Mouse (Mus musculus) E14TG2a.4 (cell line): Measurements from ENCODE around the gene Rps8.

Source experiments
- H3K27me3 ChIP-seq: 2 replicates; pipeline ENCODE4 v1.6.1; 2014; ENCODE audit warnings: low read length, control low read depth; ENCODE audit not compliant: insufficient read depth
- H3K36me3 ChIP-seq: 2 replicates; pipeline ENCODE4 v1.6.1; 2014; ENCODE audit warnings: low read length, control low read depth; ENCODE audit not compliant: insufficient read depth
- H3K4me1 ChIP-seq: replicated peaks from 2 replicates; pipeline ENCODE4 v1.6.1; 2014; ENCODE audit warnings: low read depth, low read length, control low read depth
- H3K4me3 ChIP-seq: replicated peaks from 2 replicates; pipeline ENCODE4 v1.5.1; 2014; ENCODE audit warnings: mild to moderate bottlenecking, low read length
- H3K9me3 ChIP-seq: 2 replicates; pipeline ENCODE4 v1.6.1; 2014; ENCODE audit warnings: low read length, control low read depth
- CTCF ChIP-seq: conservative IDR thresholded peaks from 2 replicates; pipeline ENCODE4 v1.5.1; 2014; ENCODE audit warnings: low read length
- NANOG ChIP-seq: IDR thresholded peaks from 2 replicates; pipeline ENCODE4 v1.6.1; 2014; ENCODE audit warnings: borderline replicate concordance, low read length, mixed read lengths
- POU5F1 ChIP-seq: IDR thresholded peaks from 2 replicates; pipeline ENCODE4 v1.6.1; 2014; ENCODE audit warnings: low read length, borderline replicate concordance

The Rps8 gene

DNA sequence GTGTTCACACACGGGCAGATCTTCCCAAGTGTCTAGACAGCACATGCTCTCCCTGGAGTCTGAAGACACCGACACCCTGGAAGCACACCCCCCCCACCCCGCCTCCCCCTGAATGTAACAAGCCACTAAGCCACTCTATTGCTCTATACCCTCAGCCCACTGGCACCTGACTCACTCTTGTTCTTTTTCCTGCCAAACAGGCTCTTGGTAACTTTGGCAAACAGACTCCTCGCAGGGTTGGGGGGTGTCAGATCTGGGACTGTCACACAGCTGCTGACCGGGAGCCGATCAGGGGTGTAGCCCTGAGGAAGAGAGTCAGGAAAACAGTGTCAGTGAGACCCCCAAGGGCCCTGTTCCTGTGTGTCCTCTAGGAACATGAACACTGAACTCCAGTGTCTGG lies 24.8 kb downstream of the Rps8 start:
- Histone ChIP-seq H3K9me3 (no peaks in the 10 kb centered on the region), H3K36me3 (peaks cover 60% of the 10 kb centered on the region), H3K4me1 (peaks cover 94% of the 10 kb centered on the region), H3K4me3 (peak overlapping the region; percentile 91), H3K27me3 (peaks cover 11% of the 10 kb centered on the region)
- TF ChIP-seq POU5F1 (no peak), CTCF (no peak), NANOG (no peak)

DNA sequence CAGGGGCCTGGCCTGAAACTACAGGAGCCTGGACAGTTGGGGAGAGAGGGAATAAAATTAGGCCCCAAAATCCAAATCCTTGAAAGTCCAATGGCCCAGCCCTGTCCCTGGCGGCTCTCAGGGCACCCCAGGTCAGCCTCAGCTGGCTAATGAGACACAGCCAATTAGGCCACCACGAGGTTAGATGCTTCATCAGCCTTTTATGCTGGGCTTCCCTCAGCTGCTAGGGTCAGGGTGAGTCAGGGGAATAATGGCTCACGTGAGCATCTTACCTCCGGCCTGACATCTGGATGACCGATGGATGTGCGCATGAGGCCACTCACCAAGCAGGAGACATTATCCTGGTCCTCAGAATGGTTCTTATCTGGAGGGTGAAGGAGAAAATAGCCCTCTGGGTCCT lies 25.3 kb downstream of the Rps8 start:
- peak overlapping the region; percentile 91 for H3K4me3 ChIP-seq
- H3K4me1 ChIP-seq, result peaks cover 94% of the 10 kb centered on the region
- H3K27me3 ChIP-seq, result peaks cover 11% of the 10 kb centered on the region
- TF ChIP-seq NANOG (no peak), POU5F1 (no peak), CTCF (no peak)
- H3K9me3 ChIP-seq, result no peaks in the 10 kb centered on the region
- peaks cover 60% of the 10 kb centered on the region for H3K36me3 ChIP-seq

DNA sequence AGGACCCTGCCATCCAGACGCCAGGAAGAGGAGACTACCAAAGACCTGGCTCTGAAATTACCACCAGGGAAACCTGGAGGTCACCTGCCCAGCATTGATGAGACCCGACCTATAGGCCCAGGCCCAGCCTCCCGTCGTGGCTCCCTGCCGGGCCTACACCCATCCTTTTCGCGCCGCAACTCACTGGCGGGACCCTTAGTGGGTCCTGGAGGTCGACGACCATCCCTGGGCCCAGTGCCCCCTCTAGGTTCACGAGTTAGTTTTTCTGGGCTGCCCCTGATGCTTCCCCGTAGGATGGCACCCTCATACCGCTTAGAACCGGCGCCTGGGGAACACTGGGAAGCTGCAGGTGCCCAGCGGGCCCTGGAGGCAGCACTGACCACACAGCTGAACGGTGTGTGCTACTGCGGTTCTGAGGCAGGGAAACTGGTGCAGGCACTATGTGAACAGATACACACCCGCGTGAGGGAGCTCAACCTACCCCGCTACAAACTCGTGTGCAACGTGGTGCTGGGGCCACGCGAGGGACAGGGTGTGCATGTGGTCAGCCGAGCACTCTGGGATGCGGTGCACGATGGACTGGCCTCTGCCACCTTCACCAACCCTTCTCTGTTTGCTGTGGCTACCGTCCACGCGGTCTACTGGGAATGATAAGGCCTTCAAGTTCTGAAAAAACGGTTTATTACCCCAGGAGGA lies 27.9 kb downstream of the Rps8 start:
- H3K9me3 ChIP-seq, result no peaks in the 10 kb centered on the region
- TF ChIP-seq POU5F1 (no peak), NANOG (no peak), CTCF (no peak)
- H3K4me3 ChIP-seq, result peak overlapping the region; percentile 58
- H3K36me3 ChIP-seq, result peaks cover 70% of the 10 kb centered on the region
- peaks cover 100% of the 10 kb centered on the region for H3K4me1 ChIP-seq
- peaks cover 7% of the 10 kb centered on the region for H3K27me3 ChIP-seq

DNA sequence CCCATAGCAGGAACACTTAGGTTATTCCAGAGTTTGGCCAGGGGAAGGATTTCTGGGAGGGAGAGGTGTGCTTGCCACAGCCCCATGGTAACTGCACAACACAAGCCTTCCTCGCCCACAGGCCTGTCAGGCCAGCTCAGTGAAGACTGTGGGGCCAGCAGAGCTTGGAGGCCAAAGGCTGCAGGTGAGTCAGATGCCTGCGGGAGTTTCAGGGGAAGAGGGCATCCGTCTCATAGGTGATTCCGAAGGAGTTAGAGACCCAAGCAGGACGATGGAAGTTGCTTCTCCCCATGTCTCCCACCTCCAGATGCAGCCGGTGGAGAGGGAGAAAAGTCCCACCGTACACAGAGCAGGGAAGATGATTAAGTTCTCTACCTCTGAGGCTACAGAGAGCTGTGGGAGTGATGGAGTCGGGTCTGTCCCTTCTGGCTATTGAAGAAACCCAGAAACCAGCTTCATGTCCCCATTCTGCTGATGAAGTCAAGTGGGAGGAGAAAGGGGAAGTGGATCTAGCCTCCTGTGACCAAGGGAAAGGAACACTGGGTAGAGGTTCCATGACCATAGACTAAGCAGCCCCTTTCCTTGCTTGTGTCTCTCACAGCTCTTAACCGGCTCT lies 29.3 kb downstream of the Rps8 start, which contains the start of gene Tctex1d4:
Gene Tctex1d4, plus strand, starts transcription at position 120 of the 616 bp plus-strand sequence.
- Histone ChIP-seq H3K9me3 (no peaks in the 10 kb centered on the region), H3K36me3 (peaks cover 76% of the 10 kb centered on the region), H3K27me3 (no peaks in the 10 kb centered on the region), H3K4me1 (peaks cover 100% of the 10 kb centered on the region), H3K4me3 (peak within 1 kb of the TSS; percentile 82)
- TF ChIP-seq CTCF (no peak), NANOG (no peak)

DNA sequence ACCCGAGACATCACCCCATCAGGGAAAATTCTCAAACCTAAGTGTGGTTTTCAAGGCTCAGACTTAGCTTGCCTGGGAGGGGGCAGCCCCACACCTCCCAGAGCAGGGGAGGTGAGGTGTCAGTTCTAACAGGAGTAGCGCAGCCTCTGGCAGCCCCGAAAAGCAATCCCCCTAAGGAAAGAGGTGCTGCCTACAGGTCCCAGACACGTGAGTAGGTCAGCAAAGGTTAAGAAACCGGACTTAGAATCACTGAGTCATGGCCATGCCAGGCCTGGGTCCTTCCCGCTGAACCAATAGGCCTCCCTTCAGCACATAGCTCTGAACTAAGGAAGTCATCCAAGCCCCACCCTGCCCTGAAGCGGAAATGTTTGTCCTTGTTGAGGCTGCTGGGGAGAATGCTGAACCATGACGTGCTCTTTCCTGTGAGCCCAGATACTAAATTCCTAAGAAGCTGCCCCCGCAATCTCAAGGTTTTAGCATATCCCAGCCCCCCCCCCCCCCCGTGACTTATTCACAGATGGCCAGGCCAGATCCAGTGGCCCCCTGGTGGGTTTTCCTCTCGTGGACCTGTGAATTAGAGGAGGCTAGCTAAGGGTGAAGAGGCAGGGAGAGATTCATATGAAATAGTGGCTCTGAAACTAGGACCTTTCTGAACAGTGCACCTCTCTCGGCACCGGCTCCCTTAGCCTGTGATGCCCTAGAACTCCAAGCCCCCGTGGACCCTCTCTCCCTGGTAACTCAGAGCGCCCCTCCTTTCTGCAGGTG lies 30.0 kb downstream of the Rps8 start:
- no peaks in the 10 kb centered on the region for H3K27me3 ChIP-seq
- H3K4me3 ChIP-seq, result peak overlapping the region; percentile 82
- peaks cover 100% of the 10 kb centered on the region for H3K4me1 ChIP-seq
- peaks cover 74% of the 10 kb centered on the region for H3K36me3 ChIP-seq
- H3K9me3 ChIP-seq, result no peaks in the 10 kb centered on the region
- no peak for TF ChIP-seq CTCF
- TF ChIP-seq POU5F1, result no peak
- no peak for TF ChIP-seq NANOG

DNA sequence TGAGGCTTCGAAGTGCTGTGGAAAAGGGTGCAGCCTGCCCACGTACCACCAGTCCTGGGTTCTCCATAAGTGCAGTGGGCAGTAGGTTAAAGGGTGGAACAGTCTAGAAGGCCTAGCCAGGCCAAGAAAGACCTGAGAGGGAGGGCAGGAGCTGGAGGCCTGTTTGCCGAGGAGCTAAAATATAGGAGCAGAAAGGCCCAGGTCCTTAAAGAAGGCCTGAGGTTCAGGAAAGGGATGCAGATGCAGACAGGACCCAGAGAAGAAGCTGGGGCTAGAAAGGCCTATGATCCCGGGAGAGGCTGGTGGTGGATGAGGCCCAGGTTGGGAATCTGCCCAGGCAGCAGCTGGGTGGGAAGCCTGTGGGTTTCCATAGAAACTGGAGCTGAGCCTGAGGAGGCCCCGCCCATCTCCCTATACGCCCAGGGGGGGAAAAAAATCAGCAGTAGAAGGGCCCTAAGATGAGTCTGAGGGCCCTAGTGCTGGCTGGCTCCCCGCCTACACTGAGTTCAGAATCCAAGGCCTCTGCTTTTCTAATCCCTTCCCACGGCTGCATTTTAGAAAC lies 30.6 kb downstream of the Rps8 start, which contains the start of gene Btbd19:
Gene Btbd19, minus strand, starts transcription at position 378 of the 562 bp plus-strand sequence.
- TF ChIP-seq POU5F1, result no peak
- no peak for TF ChIP-seq NANOG
- TF ChIP-seq CTCF, result no peak
- Histone ChIP-seq H3K4me3 (peak within 1 kb of the TSS; percentile 82), H3K9me3 (no peaks in the 10 kb centered on the region), H3K36me3 (peaks cover 67% of the 10 kb centered on the region), H3K4me1 (peaks cover 93% of the 10 kb centered on the region), H3K27me3 (no peaks in the 10 kb centered on the region)

DNA sequence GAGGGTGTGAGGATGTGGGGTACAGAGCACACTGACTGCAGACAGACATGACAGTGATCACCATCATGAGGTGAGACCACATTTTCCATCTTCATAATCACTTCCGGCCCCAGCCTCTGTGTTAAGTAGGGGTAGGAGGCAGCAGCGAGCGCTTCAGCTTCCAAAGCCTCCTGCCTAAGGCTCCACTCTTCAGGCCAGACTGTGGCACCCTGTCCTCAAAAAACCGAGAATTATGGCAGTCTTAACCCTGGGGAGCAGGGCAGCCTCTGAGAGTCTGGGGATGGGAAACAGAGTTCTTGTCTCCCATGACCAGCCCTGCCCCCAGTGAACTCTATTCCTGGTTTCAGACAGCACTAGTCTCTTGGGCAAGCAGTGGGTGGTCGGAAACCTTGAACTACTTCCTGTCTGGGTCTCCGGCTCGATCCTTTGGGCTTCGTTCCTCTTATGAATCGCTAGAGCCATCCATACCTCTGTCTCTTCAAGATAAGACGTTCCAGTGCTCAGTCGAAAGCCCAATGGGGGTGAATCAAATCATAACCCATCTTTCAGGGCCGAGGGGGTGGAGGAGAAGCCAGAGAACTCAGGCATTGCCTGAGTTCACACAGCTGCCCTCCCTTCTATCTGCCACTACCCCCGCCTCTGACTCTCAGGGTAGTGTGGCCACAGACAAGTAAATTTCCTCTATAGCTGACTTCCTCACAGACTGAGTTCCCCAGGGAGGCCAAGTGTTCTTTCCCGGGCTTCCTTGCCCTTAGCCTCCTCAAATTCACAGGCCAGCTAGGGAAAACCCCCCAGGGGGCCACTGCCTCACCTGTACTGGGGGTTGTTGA lies 31.3 kb downstream of the Rps8 start:
- peaks cover 60% of the 10 kb centered on the region for H3K36me3 ChIP-seq
- H3K9me3 ChIP-seq, result no peaks in the 10 kb centered on the region
- no peaks in the 10 kb centered on the region for H3K27me3 ChIP-seq
- H3K4me1 ChIP-seq, result peaks cover 89% of the 10 kb centered on the region
- TF ChIP-seq CTCF, result no peak
- no peak for TF ChIP-seq NANOG
- TF ChIP-seq POU5F1, result no peak
- H3K4me3 ChIP-seq, result peak overlapping the region; percentile 82

DNA sequence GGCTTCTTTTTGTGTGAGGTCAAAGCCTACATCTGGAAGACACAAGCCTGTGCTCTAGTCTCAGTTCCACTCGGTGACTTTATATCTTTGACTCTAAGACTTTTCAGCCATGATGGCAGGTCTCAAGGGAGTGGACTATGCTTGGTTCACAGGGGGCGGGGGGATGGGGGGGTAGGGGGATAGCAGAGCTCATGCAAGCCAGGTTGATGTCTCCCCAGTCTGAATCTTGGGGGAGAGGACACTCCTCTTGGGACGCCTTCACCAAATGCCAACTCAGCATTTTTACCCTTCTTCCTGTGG lies 31.9 kb downstream of the Rps8 start:
- peaks cover 55% of the 10 kb centered on the region for H3K36me3 ChIP-seq
- peaks cover 88% of the 10 kb centered on the region for H3K4me1 ChIP-seq
- peak overlapping the region; percentile 82 for H3K4me3 ChIP-seq

More for the DNA sequence above, 31.9 kb downstream of the Rps8 start:
- no peak for TF ChIP-seq CTCF
- no peak for TF ChIP-seq POU5F1
- no peak for TF ChIP-seq NANOG
- Histone ChIP-seq H3K9me3 (no peaks in the 10 kb centered on the region), H3K27me3 (no peaks in the 10 kb centered on the region)
